Mouse (Mus musculus) heart, postnatal 0 days (tissue): Measurements from ENCODE around the gene Slc35c2.

ENCODE experiments used
- CTCF ChIP-seq: IDR thresholded peaks from 2 replicates; pipeline ENCODE4 v1.5.1; 2016; ENCODE audit warnings: antibody characterized with exemption, control low read depth, low read depth
- EP300 ChIP-seq: IDR thresholded peaks from 2 replicates; pipeline ENCODE4 v1.6.1; 2016; ENCODE audit warnings: antibody characterized with exemption, low read depth

DNA sequence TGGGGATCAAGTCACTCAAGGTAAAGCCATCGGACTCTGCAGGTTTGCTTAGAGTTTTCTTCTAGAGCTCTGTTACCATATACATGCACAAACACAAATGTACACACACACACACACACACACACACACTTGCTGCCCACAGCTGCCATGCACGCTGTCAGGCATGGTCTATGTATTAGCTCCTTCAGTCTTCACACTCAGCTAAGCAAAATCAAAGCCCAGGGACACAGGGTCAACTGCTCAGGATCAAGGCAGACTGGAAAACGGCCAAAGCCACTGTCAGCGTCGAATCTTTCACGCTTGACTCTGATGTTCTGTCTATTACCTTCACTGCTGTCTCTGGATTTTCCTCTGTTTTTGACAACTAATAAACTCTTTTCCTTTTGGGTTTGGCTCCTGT is 13.2 kb upstream of the Slc35c2 start:
- TF ChIP-seq EP300 = no peak
- no peak for TF ChIP-seq CTCF
